Comparison of ENCODE assay signal across 22 mouse cellular contexts in genomic region chr12:7691996-7692395, GRCm38 (mm10).
DNase-seq lines count a peak whose midpoint lies in the region; ATAC-seq lines count a peak whose summit lies in the region.
"Had no signal": no experiment of that assay in that cellular context is flagged by ENCODE, and none has a peak within 500 bp of the region (broad histone marks: within the 10 kb centered on the region; RNA-seq: fewer than 3 reads in every experiment).

No protein-coding gene starts in this region.

- H3K27me3 ChIP-seq in forebrain, embryonic 14.5 days (replicated peaks; ENCODE audit: control insufficient read depth, insufficient read depth, low read length) = no peaks in the 10 kb centered on the region
- no peaks in the 10 kb centered on the region for H3K27me3 ChIP-seq in forebrain, embryonic 11.5 days (ENCODE audit: control insufficient read depth, insufficient read depth, low read length)
- H3K27me3 ChIP-seq in midbrain, embryonic 11.5 days (ENCODE audit: control insufficient read depth, insufficient read depth, low read length) = no peaks in the 10 kb centered on the region
- H3K27me3 ChIP-seq in midbrain, embryonic 15.5 days (replicated peaks) = no peaks in the 10 kb centered on the region
- H3K27me3 ChIP-seq in intestine, embryonic 16.5 days (replicated peaks; ENCODE audit: control insufficient read depth, insufficient read depth, low read length) = no peaks in the 10 kb centered on the region
- H3K27me3 ChIP-seq: forebrain, embryonic 15.5 days; hindbrain, embryonic 15.5 days; stomach, embryonic 15.5 days had no signal

- DNase-seq in forebrain, embryonic 14.5 days (ENCODE audit: low spot score) = peak; percentile 20
- DNase-seq in forebrain, embryonic 11.5 days (ENCODE audit: low spot score) = no peak
- peak; percentile 39 for DNase-seq in midbrain, embryonic 11.5 days (ENCODE audit: low spot score, missing footprints)
- DNase-seq in forelimb bud, embryonic 11.5 days (ENCODE audit: low read depth, low spot score) = peak; percentile 26
- DNase-seq: B cell, adult 2 months; cerebellum, postnatal 10 days; gastrocnemius, adult 2 months; layer of hippocampus, postnatal 36 days; liver; thymus, adult 18-20 months; thymus, postnatal 4 days had no signal

- H3K4me2 ChIP-seq in forebrain, embryonic 14.5 days (ENCODE audit: low read length) = no peak overlapping the region
- H3K4me2 ChIP-seq in forebrain, embryonic 11.5 days (ENCODE audit: low read depth, low read length, severe bottlenecking) = no peak overlapping the region
- no peak overlapping the region for H3K4me2 ChIP-seq in midbrain, embryonic 11.5 days
- H3K4me2 ChIP-seq in midbrain, embryonic 15.5 days = no peak overlapping the region
- H3K4me2 ChIP-seq in intestine, embryonic 16.5 days (ENCODE audit: low read depth, low read length) = no peak overlapping the region
- H3K4me2 ChIP-seq: forebrain, embryonic 15.5 days; hindbrain, embryonic 15.5 days; stomach, embryonic 15.5 days had no signal

- 35% methylated on average over 7 of the region's 7 CpGs for WGBS in forebrain, embryonic 14.5 days
- 39% methylated on average over 7 of the region's 7 CpGs for WGBS in forebrain, embryonic 11.5 days
- 66% methylated on average over 7 of the region's 7 CpGs for WGBS in midbrain, embryonic 11.5 days
- 55% methylated on average over 7 of the region's 7 CpGs for WGBS in midbrain, embryonic 15.5 days
- 69% methylated on average over 7 of the region's 7 CpGs for WGBS in intestine, embryonic 16.5 days

- H3K27ac ChIP-seq in forebrain, embryonic 14.5 days (ENCODE audit: low read depth, low read length) = no peak overlapping the region
- no peak overlapping the region for H3K27ac ChIP-seq in forebrain, embryonic 11.5 days (ENCODE audit: low read depth, low read length)
- no peak overlapping the region for H3K27ac ChIP-seq in midbrain, embryonic 11.5 days (ENCODE audit: low read depth, low read length)
- H3K27ac ChIP-seq in midbrain, embryonic 15.5 days = no peak overlapping the region
- H3K27ac ChIP-seq in intestine, embryonic 16.5 days (ENCODE audit: low read length) = no peak overlapping the region
- H3K27ac ChIP-seq: forebrain, embryonic 15.5 days; gastrocnemius, adult 2 months; heart, embryonic 10.5 days; hindbrain, embryonic 15.5 days; layer of hippocampus, adult 2 months; stomach, embryonic 15.5 days had no signal

- ATAC-seq in forebrain, embryonic 14.5 days = peak; percentile 18; the same call in 1 of the 2 replicates
- no peak; the same call in 1 of the 2 replicates for ATAC-seq in forebrain, embryonic 11.5 days (replicated peaks; ENCODE audit: low FRiP score)
- 0 out of 2 replicates have a peak, but pooled peaks have one; percentile 44 for ATAC-seq in midbrain, embryonic 11.5 days (ENCODE audit: low FRiP score)
- no peak for ATAC-seq in midbrain, embryonic 15.5 days (replicated peaks)
- no peak for ATAC-seq in megakaryocyte, adult 5-6 weeks (ENCODE audit: poor library complexity, severe bottlenecking)
- ATAC-seq in intestine, embryonic 16.5 days = no peak
- ATAC-seq: forebrain, embryonic 15.5 days; intestine, postnatal 0 days; lung, postnatal 0 days had no signal

- H3K9me3 ChIP-seq in forebrain, embryonic 14.5 days (replicated peaks; ENCODE audit: control insufficient read depth, low read length) = no peaks in the 10 kb centered on the region
- H3K9me3 ChIP-seq in forebrain, embryonic 11.5 days (ENCODE audit: control insufficient read depth, low read length) = no peaks in the 10 kb centered on the region
- no peaks in the 10 kb centered on the region for H3K9me3 ChIP-seq in midbrain, embryonic 11.5 days (ENCODE audit: control insufficient read depth, low read length)
- no peaks in the 10 kb centered on the region for H3K9me3 ChIP-seq in midbrain, embryonic 15.5 days
- no peaks in the 10 kb centered on the region for H3K9me3 ChIP-seq in intestine, embryonic 16.5 days (ENCODE audit: control insufficient read depth, low read length)
- H3K9me3 ChIP-seq: forebrain, embryonic 15.5 days; heart, embryonic 10.5 days; hindbrain, embryonic 15.5 days; stomach, embryonic 15.5 days had no signal

- no peaks in the 10 kb centered on the region for H3K4me1 ChIP-seq in forebrain, embryonic 14.5 days (ENCODE audit: control insufficient read depth, insufficient read depth, low read length)
- H3K4me1 ChIP-seq in forebrain, embryonic 11.5 days (replicated peaks; ENCODE audit: control insufficient read depth, insufficient read depth, low read length) = no peaks in the 10 kb centered on the region
- H3K4me1 ChIP-seq in midbrain, embryonic 11.5 days (ENCODE audit: control insufficient read depth, insufficient read depth, low read length) = no peaks in the 10 kb centered on the region; the same call in 1 of the 2 replicates
- no peaks in the 10 kb centered on the region for H3K4me1 ChIP-seq in midbrain, embryonic 15.5 days
- H3K4me1 ChIP-seq in intestine, embryonic 16.5 days (ENCODE audit: control insufficient read depth, insufficient read depth, low read length) = no peaks in the 10 kb centered on the region
- H3K4me1 ChIP-seq: forebrain, embryonic 15.5 days; heart, embryonic 10.5 days; hindbrain, embryonic 15.5 days; stomach, embryonic 15.5 days had no signal

- no peaks in the 10 kb centered on the region for H3K36me3 ChIP-seq in forebrain, embryonic 14.5 days (ENCODE audit: control insufficient read depth, insufficient read depth, low read length)
- no peaks in the 10 kb centered on the region for H3K36me3 ChIP-seq in forebrain, embryonic 11.5 days (ENCODE audit: control insufficient read depth, insufficient read depth, low read length)
- H3K36me3 ChIP-seq in midbrain, embryonic 11.5 days (ENCODE audit: control insufficient read depth, insufficient read depth, low read length) = no peaks in the 10 kb centered on the region
- H3K36me3 ChIP-seq in midbrain, embryonic 15.5 days (replicated peaks) = no peaks in the 10 kb centered on the region
- H3K36me3 ChIP-seq in intestine, embryonic 16.5 days (ENCODE audit: control insufficient read depth, insufficient read depth, low read length) = no peaks in the 10 kb centered on the region
- H3K36me3 ChIP-seq: forebrain, embryonic 15.5 days; heart, embryonic 10.5 days; hindbrain, embryonic 15.5 days; stomach, embryonic 15.5 days had no signal

- no peak overlapping the region for H3K4me3 ChIP-seq in forebrain, embryonic 14.5 days (ENCODE audit: low read depth, low read length)
- no peak overlapping the region for H3K4me3 ChIP-seq in forebrain, embryonic 11.5 days (ENCODE audit: low read depth, low read length)
- no peak overlapping the region for H3K4me3 ChIP-seq in midbrain, embryonic 11.5 days (ENCODE audit: low read depth, low read length)
- H3K4me3 ChIP-seq in midbrain, embryonic 15.5 days = no peak overlapping the region
- H3K4me3 ChIP-seq in intestine, embryonic 16.5 days (ENCODE audit: low read length) = no peak overlapping the region
- H3K4me3 ChIP-seq: forebrain, embryonic 15.5 days; gastrocnemius, adult 2 months; heart, embryonic 10.5 days; hindbrain, embryonic 15.5 days; layer of hippocampus, adult 2 months; myocyte; stomach, embryonic 15.5 days had no signal

- no peak overlapping the region for H3K9ac ChIP-seq in forebrain, embryonic 14.5 days (ENCODE audit: low read length)
- H3K9ac ChIP-seq in forebrain, embryonic 11.5 days (ENCODE audit: low read length) = no peak overlapping the region
- no peak overlapping the region for H3K9ac ChIP-seq in midbrain, embryonic 11.5 days (ENCODE audit: low read length)
- H3K9ac ChIP-seq in midbrain, embryonic 15.5 days = no peak overlapping the region
- H3K9ac ChIP-seq in intestine, embryonic 16.5 days (ENCODE audit: low read depth, low read length) = no peak overlapping the region
- H3K9ac ChIP-seq: forebrain, embryonic 15.5 days; hindbrain, embryonic 15.5 days; stomach, embryonic 15.5 days had no signal

Comparison
In these comparisons a context has a peak if more than half of its experiments do, and no peak if none do; other contexts are left out.
1. ATAC-seq: peak in forebrain, embryonic 14.5 days (single experiment) and midbrain, embryonic 11.5 days (single experiment); none in forebrain, embryonic 11.5 days (single experiment), midbrain, embryonic 15.5 days (single experiment), megakaryocyte, adult 5-6 weeks (single experiment) and intestine, embryonic 16.5 days (single experiment).